Mouse (Mus musculus): Measurements from ENCODE around the gene Xpc.
"Not testable (repeated sequence)": the region's sequence is repeated elsewhere in the genome, so short reads cannot be mapped to it uniquely, and the experiment has no call there.

Gene Xpc

GRCm38 (mm10) chr6:91472319-91472718 lies 43.4 kb downstream of the Xpc start:
- peak; percentile 48 for DNase-seq (ENCODE audit: low read depth)

DNA sequence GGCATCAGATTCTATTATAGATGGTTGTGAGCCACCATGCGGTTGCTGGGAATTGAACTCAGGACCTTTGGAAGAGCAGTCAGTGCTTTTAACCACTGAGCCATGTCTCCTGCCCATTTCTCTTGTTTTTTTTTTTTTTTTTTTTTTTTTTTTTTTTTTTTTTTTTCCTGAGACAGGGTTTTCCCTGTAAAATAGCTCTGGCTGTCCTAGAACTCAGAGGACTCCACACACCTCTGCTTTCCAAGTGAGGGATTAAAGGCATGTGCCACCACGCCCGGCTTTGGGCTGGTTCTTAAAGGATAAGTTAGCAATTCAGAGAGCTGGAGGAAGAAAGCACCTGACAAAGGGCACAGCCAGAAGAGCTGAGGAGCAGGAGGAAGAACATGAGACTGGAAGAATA lies 44.3 kb downstream of the Xpc start:
- DNase-seq (ENCODE audit: low read depth), result not testable (repeated sequence)

DNA sequence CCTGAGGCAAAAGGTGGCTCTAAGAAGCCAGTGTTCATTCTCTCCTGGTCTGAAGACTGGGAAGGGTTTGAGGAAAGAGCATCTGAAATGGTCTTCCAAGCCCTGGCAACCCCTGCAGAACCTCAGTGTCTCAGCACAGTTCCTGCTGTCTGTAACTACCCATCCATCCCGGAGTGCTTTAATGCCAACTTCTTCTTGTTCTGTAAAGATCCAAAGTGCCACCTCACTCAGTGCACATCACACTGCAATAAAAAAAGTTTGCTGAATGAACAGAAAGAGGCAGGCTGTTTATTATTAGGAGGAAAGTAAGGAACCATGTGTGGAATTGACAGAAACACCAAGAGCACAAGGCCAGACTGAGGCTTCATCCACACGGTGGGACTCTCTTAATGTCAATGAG lies 45.0 kb downstream of the Xpc start:
- DNase-seq (ENCODE audit: low read depth), result no peak

- DNase-seq (ENCODE audit: low read depth), result no peak
Observed at GRCm38 (mm10) chr6:91467106-91467505, 48.6 kb downstream of the Xpc start.

- no peak for DNase-seq (ENCODE audit: low read depth)
Observed at GRCm38 (mm10) chr6:91465756-91466155, 49.9 kb downstream of the Xpc start.

DNA sequence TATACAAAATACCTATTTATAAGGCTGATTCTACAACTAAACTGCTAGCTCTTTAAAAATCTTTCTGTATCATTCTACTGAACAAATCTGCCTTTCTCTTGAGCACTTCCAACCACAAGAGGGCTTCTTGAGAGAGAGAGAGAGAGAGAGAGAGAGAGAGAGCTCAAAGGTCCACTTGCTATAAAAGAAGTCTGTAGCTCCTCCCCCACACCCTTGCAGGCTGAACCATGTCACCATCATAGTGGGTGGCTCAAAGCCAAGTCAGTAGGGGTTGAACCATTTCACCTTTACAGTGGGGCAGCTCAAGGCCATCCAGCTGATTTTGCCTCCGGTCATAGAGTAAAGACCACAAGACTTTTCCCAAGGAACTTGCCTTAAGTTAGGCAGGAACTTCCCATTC lies 56.2 kb downstream of the Xpc start:
- no peak for DNase-seq (ENCODE audit: low read depth)

GRCm38 (mm10) chr6:91454546-91454945 lies 61.1 kb downstream of the Xpc start:
- no peak for DNase-seq (ENCODE audit: low read depth)

- no peak for DNase-seq (ENCODE audit: low read depth)
Observed at GRCm38 (mm10) chr6:91452056-91452455, 63.6 kb downstream of the Xpc start.

GRCm38 (mm10) chr6:91449472-91450225 lies 66.0 kb downstream of the Xpc start:
- DNase-seq (ENCODE audit: low read depth), result no peak

DNA sequence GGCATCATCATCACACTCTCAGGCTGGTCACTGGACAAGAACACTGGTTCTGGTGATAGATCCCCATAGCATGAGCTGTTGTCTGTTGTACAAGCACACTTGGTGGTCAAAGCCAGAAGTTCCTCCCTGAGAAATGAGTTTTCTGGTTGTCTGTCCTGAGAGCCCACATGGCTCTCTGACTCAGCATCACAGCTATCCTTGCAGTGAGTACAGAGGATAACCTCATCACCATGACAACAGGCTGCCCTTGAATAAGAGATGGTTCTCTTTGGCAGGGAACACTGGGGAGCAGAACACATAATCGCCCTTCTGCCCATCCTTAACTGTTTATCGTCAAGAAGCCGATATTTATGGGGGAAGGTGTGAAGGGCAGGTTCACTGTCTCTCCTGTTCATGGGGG lies 70.4 kb downstream of the Xpc start:
- no peak for DNase-seq (ENCODE audit: low read depth)

GRCm38 (mm10) chr6:91441145-91441662 lies 74.5 kb downstream of the Xpc start:
- DNase-seq (ENCODE audit: low read depth), result no peak

DNA sequence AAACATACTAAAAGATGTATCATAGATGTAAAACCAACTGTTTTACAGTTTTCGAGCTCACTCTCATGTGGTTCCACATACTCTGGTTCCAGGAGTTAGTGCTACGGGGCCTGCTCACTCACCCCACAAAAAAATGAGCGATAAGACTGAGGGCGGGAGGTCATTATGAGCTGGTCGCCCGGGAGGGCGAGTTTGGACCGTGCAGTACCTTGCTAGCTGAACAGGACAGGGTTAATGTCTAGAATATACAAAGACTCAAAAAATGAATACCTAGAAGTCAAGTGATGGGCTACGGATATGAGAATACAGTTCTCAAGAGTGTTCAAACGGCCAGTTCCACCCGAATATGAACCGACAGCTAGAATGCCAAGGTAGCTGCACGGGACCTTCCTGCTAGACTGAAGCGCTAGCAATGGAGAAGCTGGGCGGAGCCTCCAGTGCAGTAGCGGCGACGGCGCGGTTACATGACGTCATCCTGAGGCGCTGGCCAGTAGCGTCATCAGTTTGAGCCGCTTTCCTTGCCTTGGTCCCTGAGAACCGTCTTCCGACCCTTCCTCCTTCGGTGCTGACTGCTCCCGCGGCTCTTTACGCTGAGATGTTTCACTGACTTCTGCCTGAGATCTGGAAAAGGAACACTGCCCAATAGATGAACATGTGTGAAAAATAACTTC lies 75.1 kb downstream of the Xpc start:
- peak; percentile 96 for DNase-seq (ENCODE audit: low read depth)

All from naive thymus-derived CD4-positive, alpha-beta T cell, adult 2 months (primary cell).